Mouse (Mus musculus) erythroblast, embryonic 14.5 days (primary cell): ENCODE results near the gene Lrsam1.

Experiments used
- GATA1 ChIP-seq: IDR thresholded peaks from 2 replicates; pipeline ENCODE4 v1.6.1; 2012; ENCODE audit warnings: low read length, inconsistent platforms, mixed read lengths
- TAL1 ChIP-seq: IDR thresholded peaks from 3 replicates; pipeline ENCODE4 v1.6.1; 2012; ENCODE audit warnings: low read length, inconsistent platforms, mixed read lengths

DNA sequence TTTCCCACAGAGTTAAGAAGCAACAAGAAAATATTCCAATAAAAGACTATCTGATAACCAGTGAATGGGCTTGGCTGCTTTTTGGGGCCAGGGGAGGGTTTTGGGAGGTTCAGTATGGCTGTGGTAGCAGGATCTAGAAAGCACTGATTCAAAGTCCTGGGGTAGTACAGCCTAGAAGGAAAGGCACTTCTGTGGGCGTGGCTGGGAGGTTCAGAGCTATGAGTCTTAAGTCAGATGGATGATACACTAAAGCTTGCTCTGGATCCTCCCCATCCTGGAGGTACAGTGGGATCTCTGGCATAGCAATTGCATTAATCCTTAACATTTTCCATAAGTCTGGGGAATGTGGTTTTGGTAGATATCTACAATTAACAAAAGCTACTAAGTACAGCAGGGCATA is 2.6 kb upstream of the Lrsam1 start:
- TF ChIP-seq GATA1 = no peak
- TF ChIP-seq TAL1 = no peak
